Mouse (Mus musculus) liver, postnatal 0 days (tissue): ENCODE data around the gene Ddx20.

Source experiments
- CTCF ChIP-seq: sonication (generic); IDR thresholded peaks from 2 replicates; pipeline ENCODE4 v1.5.1; 2016; ENCODE audit warnings: antibody characterized with exemption, low read depth
- EP300 ChIP-seq: IDR thresholded peaks from 2 replicates; pipeline ENCODE4 v1.6.1; 2016; ENCODE audit warnings: antibody characterized with exemption, low read depth, mild to moderate bottlenecking

DNA sequence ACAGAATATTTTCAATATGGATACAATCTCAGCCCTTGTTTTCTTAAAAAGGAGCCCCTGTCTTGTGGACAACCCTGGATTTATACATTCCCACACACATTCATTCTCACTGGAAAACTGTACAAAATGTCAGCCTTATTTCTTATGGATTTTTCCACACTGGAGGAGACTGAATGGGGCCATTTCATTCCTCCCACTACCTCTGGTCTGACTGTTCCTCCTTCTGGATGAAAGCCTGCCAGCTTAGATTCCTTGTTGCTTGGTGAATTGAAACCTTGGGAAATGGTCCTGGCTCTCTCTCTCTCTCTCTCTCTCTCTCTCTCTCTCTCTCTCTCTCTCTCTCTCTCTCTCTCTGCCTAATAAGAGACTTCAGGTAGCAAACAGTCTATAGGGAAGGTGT lies 25.5 kb upstream of the Ddx20 start:
- TF ChIP-seq CTCF (no peak), EP300 (no peak)
